Mouse (Mus musculus): ENCODE measurements around the gene Cnih3. TPM values are rescaled to one million over a fixed set of nuclear protein-coding genes. Genes with fewer than 3 reads are reported as not detected.

Gene Cnih3
- polyA plus RNA-seq (2017; shearing (Covaris generic)): 1 to 10 TPM in 1 of 2 experiments, under 1 TPM in 1; 0.41 to 2.8 TPM

GRCm38 (mm10) chr1:181352367-181353199, at the start of gene Cnih3:
Gene Cnih3, plus strand, starts transcription at chr1:181352628.

Other genes starting within 250 kb of the Cnih3 start
- gene Nvl, start 208.4 kb upstream of the Cnih3 start, polyA plus RNA-seq (2017; shearing (Covaris generic)): 10 to 100 TPM; 22.4 to 23.7 TPM
- gene Cnih4, start 207.9 kb upstream of the Cnih3 start, polyA plus RNA-seq (2017; shearing (Covaris generic)): 10 to 100 TPM; 63.8 to 69.9 TPM
- 10 to 100 TPM; 48.2 to 52.5 TPM for gene Wdr26, start 140.6 kb upstream of the Cnih3 start, polyA plus RNA-seq (2017; shearing (Covaris generic))
- gene Ccdc121, start 158.8 kb downstream of the Cnih3 start, polyA plus RNA-seq (2017; shearing (Covaris generic)): not detected
- 1 to 10 TPM; 1.1 to 2.6 TPM for gene Dnah14, start 223.9 kb downstream of the Cnih3 start, polyA plus RNA-seq (2017; shearing (Covaris generic))

All from inflammation-experienced regulatory T-cells (primary cell).